Mouse (Mus musculus) CD4-positive naive resting alpha-beta T cell, adult 76 days (primary cell): ENCODE results near the gene Gal3st2. TPM values are rescaled to one million over a fixed set of nuclear protein-coding genes. Genes with fewer than 3 reads are reported as not detected.

Experiments used
- total RNA-seq: library from RNA; stranded (reverse); gene quantifications from one replicate; pipeline ENCODE4 v1.2.4, GENCODE M21; 2023

The Gal3st2 gene
- not detected for total RNA-seq

GRCm38 (mm10) chr1:93861048-93861447 lies at the start of gene Gal3st2:
Gene Gal3st2 (plus strand): TSS chr1:93861306.

DNA sequence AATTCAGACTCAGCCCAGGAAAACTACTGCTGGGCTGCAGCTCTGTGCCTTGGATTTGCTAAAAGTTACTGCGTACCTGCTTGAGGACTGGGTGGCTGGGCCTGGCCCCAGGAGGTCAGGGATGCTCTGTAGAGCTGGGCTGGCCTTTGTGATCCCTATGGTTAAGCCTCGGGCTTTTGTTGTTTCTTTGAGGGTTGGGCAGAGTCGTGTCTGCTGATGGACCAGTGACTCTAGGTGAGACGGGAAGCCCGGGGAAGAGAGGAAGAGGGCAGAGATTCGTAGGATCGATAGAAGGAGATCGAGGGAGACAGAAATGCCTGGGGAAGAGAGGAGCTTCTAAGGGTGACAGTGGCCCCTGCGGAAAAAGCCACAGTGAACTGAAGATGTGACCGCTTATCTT lies 36.5 kb upstream of the Gal3st2 start, which contains the start of gene D2hgdh:
TSS of gene D2hgdh (plus strand) at position 301 of the 400 bp plus-strand sequence.

GRCm38 (mm10) chr1:93918011-93918410 lies 56.9 kb downstream of the Gal3st2 start, which contains the start of gene Gal3st2b:
Gene Gal3st2b (plus strand): TSS chr1:93918311.

Other genes starting within 250 kb of the Gal3st2 start
- gene Stk25, start 202.6 kb upstream of the Gal3st2 start, total RNA-seq, result 111 TPM
- not detected for gene Bok, start 175.6 kb upstream of the Gal3st2 start, total RNA-seq
- gene Atg4b, start 109.8 kb upstream of the Gal3st2 start, total RNA-seq, result 89.9 TPM
- 16.8 TPM for gene Thap4, start 106.4 kb upstream of the Gal3st2 start, total RNA-seq
- gene Dtymk, start 59.4 kb upstream of the Gal3st2 start, total RNA-seq, result 47.2 TPM
- 46.6 TPM for gene Ing5, start 57.3 kb upstream of the Gal3st2 start, total RNA-seq
- 28.2 TPM for gene D2hgdh, start 36.4 kb upstream of the Gal3st2 start, total RNA-seq
- 0.79 TPM for gene Gal3st2b, start 57.0 kb downstream of the Gal3st2 start, total RNA-seq
- 0.12 TPM for gene Gal3st2c, start 129.2 kb downstream of the Gal3st2 start, total RNA-seq
- not detected for gene Neu4, start 159.1 kb downstream of the Gal3st2 start, total RNA-seq
- gene Pdcd1, start 191.2 kb downstream of the Gal3st2 start, total RNA-seq, result 3.3 TPM